In the genomic region with DNA sequence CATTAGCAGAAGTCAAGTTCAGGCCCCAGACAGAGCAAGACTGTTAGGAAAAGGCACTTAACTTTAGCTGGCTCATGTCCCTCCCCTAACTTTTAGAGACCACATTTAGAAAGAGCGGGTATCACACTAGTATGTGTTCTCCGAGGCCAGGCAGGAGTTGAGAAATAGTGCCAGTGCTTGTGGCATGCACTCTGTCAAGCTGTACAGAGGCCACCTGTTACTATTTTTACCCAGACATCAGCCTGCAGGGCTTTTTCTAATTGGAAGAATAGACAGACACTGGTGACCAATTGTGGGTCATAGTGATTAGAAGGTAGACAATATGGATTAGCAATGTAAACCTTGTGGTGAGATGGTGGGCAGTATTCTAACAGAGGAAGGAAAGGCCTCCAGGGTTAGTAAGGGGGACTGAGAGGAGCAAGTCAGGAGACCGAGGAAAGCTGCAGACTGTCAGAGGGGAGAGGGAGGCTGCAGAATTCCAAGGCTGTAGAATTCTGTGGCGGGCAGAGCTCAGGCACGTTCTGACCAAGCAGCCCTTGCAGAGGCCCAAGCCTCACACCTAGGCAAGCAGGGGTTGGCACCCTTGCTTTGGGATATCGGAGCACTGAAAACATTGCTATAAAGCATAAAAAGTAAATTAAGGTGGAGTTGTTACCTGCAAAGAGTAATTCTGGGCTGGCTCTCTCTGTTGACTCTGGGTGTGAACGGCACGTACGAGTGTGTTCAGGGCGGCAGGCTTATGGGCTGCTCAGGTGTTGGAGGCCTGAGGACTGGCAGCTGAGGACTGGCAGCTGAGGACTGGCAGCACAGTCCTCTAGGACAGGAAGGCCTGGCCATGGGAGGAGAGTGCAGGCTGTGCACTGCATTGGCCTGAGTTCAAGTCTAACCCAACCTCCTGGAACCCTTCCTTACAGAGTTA, we compare ENCODE assay signal across 16 mouse cellular contexts. TPM values are rescaled to one million over a fixed set of nuclear protein-coding genes. Genes with fewer than 3 reads are reported as not detected.
A peak's percentile ranks its signal among the peaks of the same experiment; 100 is the strongest.
DNase-seq lines count a peak whose midpoint lies in the region; ATAC-seq and TF ChIP-seq lines count a peak whose summit lies in the region.
"Had no signal": no experiment of that assay in that cellular context is flagged by ENCODE, and none has a peak within 500 bp of the region (broad histone marks: within the 10 kb centered on the region; RNA-seq: fewer than 3 reads in every experiment).

No protein-coding gene starts in this region.

- no peak for TF ChIP-seq EP300 in liver, postnatal 0 days (IDR thresholded peaks at IDR 0.05; ENCODE audit: low read depth)

- no peak overlapping the region for H3K4me3 ChIP-seq in liver, embryonic 15.5 days (replicated peaks)
- H3K4me3 ChIP-seq in heart, embryonic 15.5 days = no peak overlapping the region
- no peak overlapping the region for H3K4me3 ChIP-seq in liver, postnatal 0 days (ENCODE audit: low read depth, low read length)
- no peak overlapping the region for H3K4me3 ChIP-seq in forebrain, embryonic 12.5 days (replicated peaks)
- H3K4me3 ChIP-seq: forebrain, embryonic 10.5 days; hindbrain, embryonic 15.5 days; midbrain, embryonic 15.5 days had no signal

- H3K27ac ChIP-seq in liver, embryonic 15.5 days (replicated peaks) = no peak overlapping the region
- peak overlapping the region; percentile 97 for H3K27ac ChIP-seq in heart, embryonic 15.5 days
- H3K27ac ChIP-seq in liver, postnatal 0 days (ENCODE audit: low read depth) = peak overlapping the region; percentile 64; the same call in 1 of the 2 replicates
- H3K27ac ChIP-seq in forebrain, embryonic 12.5 days = no peak overlapping the region
- H3K27ac ChIP-seq: forebrain, embryonic 10.5 days; hindbrain, embryonic 15.5 days; midbrain, embryonic 15.5 days had no signal

- intact Hi-C loops in left cerebral cortex, postnatal 4 days (cut with DNase I) = no loop called here

- no peak for DNase-seq in liver
- DNase-seq in liver, postnatal 0 days = no peak
- DNase-seq in adrenal gland, postnatal 25 days = no peak
- DNase-seq in left cerebral cortex, postnatal 4 days = no peak
- DNase-seq: B cell, adult 2 months; cerebellum, adult 18-20 months; kidney, adult 9 months; layer of hippocampus, postnatal 36 days had no signal

- no peak for TF ChIP-seq CTCF in liver, postnatal 0 days (IDR thresholded peaks at IDR 0.05; ENCODE audit: low read depth)

- H3K9ac ChIP-seq in liver, embryonic 15.5 days = no peak overlapping the region
- peak overlapping the region; percentile 22; the same call in 1 of the 2 replicates for H3K9ac ChIP-seq in heart, embryonic 15.5 days
- H3K9ac ChIP-seq in liver, postnatal 0 days (replicated peaks) = no peak overlapping the region
- no peak overlapping the region for H3K9ac ChIP-seq in forebrain, embryonic 12.5 days
- H3K9ac ChIP-seq: hindbrain, embryonic 15.5 days; midbrain, embryonic 15.5 days had no signal

- ATAC-seq in liver, embryonic 15.5 days (ENCODE audit: insufficient read depth) = 0 out of 2 replicates have a peak, but pooled peaks have one; percentile 38
- peak; percentile 41 for ATAC-seq in granulocyte monocyte progenitor cell, adult 5-6 weeks (replicated peaks; ENCODE audit: poor library complexity, severe bottlenecking)
- ATAC-seq in heart, embryonic 15.5 days (replicated peaks; ENCODE audit: insufficient number of reproducible peaks, insufficient read depth, low FRiP score, low read depth) = peak; percentile 87
- ATAC-seq in liver, postnatal 0 days = peak; percentile 87
- no peak for ATAC-seq in forebrain, embryonic 12.5 days (ENCODE audit: low FRiP score)
- ATAC-seq: midbrain, embryonic 15.5 days; Patski had no signal

- no peaks in the 10 kb centered on the region for H3K27me3 ChIP-seq in liver, embryonic 15.5 days
- no peaks in the 10 kb centered on the region for H3K27me3 ChIP-seq in heart, embryonic 15.5 days
- no peaks in the 10 kb centered on the region; the same call in 1 of the 2 replicates for H3K27me3 ChIP-seq in liver, postnatal 0 days (ENCODE audit: insufficient read depth, low read length)
- no peaks in the 10 kb centered on the region for H3K27me3 ChIP-seq in forebrain, embryonic 12.5 days
- H3K27me3 ChIP-seq: hindbrain, embryonic 15.5 days; midbrain, embryonic 15.5 days had no signal

- no peak overlapping the region for H3K4me2 ChIP-seq in liver, embryonic 15.5 days
- no peak overlapping the region for H3K4me2 ChIP-seq in heart, embryonic 15.5 days
- H3K4me2 ChIP-seq in liver, postnatal 0 days (ENCODE audit: low read depth, low read length) = no peak overlapping the region
- no peak overlapping the region for H3K4me2 ChIP-seq in forebrain, embryonic 12.5 days
- H3K4me2 ChIP-seq: hindbrain, embryonic 15.5 days; midbrain, embryonic 15.5 days had no signal

- peaks cover 16% of the 10 kb centered on the region for H3K4me1 ChIP-seq in liver, embryonic 15.5 days (replicated peaks)
- peaks cover 36% of the 10 kb centered on the region for H3K4me1 ChIP-seq in heart, embryonic 15.5 days (replicated peaks)
- peaks cover 15% of the 10 kb centered on the region for H3K4me1 ChIP-seq in liver, postnatal 0 days (ENCODE audit: insufficient read depth)
- H3K4me1 ChIP-seq in forebrain, embryonic 12.5 days = no peaks in the 10 kb centered on the region
- H3K4me1 ChIP-seq: forebrain, embryonic 10.5 days; hindbrain, embryonic 15.5 days; midbrain, embryonic 15.5 days had no signal

- no peaks in the 10 kb centered on the region for H3K9me3 ChIP-seq in liver, embryonic 15.5 days (replicated peaks)
- H3K9me3 ChIP-seq in heart, embryonic 15.5 days (replicated peaks) = no peaks in the 10 kb centered on the region
- H3K9me3 ChIP-seq in liver, postnatal 0 days (ENCODE audit: low read length) = no peaks in the 10 kb centered on the region
- no peaks in the 10 kb centered on the region for H3K9me3 ChIP-seq in forebrain, embryonic 12.5 days
- H3K9me3 ChIP-seq: forebrain, embryonic 10.5 days; hindbrain, embryonic 15.5 days; midbrain, embryonic 15.5 days had no signal

- WGBS in liver, embryonic 15.5 days (ENCODE audit: insufficient replicate concordance) = 68% methylated on average over 10 of the region's 10 CpGs
- WGBS in heart, embryonic 15.5 days = 51% methylated on average over 10 of the region's 10 CpGs
- whole genome bisulfite sequencing in liver, postnatal 0 days (ENCODE audit: insufficient replicate concordance) = 68% methylated on average over 10 of the region's 10 CpGs
- WGBS in forebrain, embryonic 12.5 days = 82% methylated on average over 10 of the region's 10 CpGs

- H3K36me3 ChIP-seq in liver, embryonic 15.5 days (replicated peaks) = no peaks in the 10 kb centered on the region
- no peaks in the 10 kb centered on the region for H3K36me3 ChIP-seq in heart, embryonic 15.5 days
- no peaks in the 10 kb centered on the region for H3K36me3 ChIP-seq in liver, postnatal 0 days (replicated peaks; ENCODE audit: insufficient read depth, low read length)
- H3K36me3 ChIP-seq in forebrain, embryonic 12.5 days (replicated peaks) = no peaks in the 10 kb centered on the region
- H3K36me3 ChIP-seq: forebrain, embryonic 10.5 days; hindbrain, embryonic 15.5 days; midbrain, embryonic 15.5 days had no signal

RNA-seq across cellular contexts. Expression of a gene that starts 6.7 kb away (rescaled TPM):
- 26.4 and 26.8 TPM in 2 replicates for polyA plus RNA-seq in liver, embryonic 15.5 days (2015; fragmentation: Nextera tagmentation; extraction: Ambion mirVana)
- total RNA-seq in granulocyte monocyte progenitor cell, adult 5-6 weeks (2014; fragmentation: Nextera tagmentation) = 91.9 and 93.5 TPM in 2 replicates
- total RNA-seq in granulocyte monocyte progenitor cell, adult 5-6 weeks (2017) = 21.8 and 23.8 TPM in 2 replicates
- polyA plus RNA-seq in heart, embryonic 15.5 days (2015; fragmentation: Nextera tagmentation; extraction: Ambion mirVana) = 102 and 108 TPM in 2 replicates
- 36.0 and 38.4 TPM in 2 replicates for polyA plus RNA-seq in liver, postnatal 0 days (2015; fragmentation: Nextera tagmentation; extraction: Ambion mirVana)
- 29.4 and 35.9 TPM in 2 replicates for total RNA-seq in adrenal gland, postnatal 25 days (2021)
- 32.4 and 35.6 TPM in 2 replicates for polyA plus RNA-seq in forebrain, embryonic 12.5 days (2016; fragmentation: Nextera tagmentation; extraction: Ambion mirVana)
- total RNA-seq in left cerebral cortex, postnatal 4 days (2021) = 10 to 100 TPM; 19.9 to 20.8 TPM

Comparison
In these comparisons a context has a peak if more than half of its experiments do, and no peak if none do; other contexts are left out.
1. H3K27ac ChIP-seq: peak in heart, embryonic 15.5 days (single experiment) and liver, postnatal 0 days (single experiment); none in liver, embryonic 15.5 days (single experiment) and forebrain, embryonic 12.5 days (single experiment).